Mouse (Mus musculus) myocyte (in vitro differentiated cells): Measurements from ENCODE around the gene Zfp580.

ENCODE experiments used
- CEBPB ChIP-seq: IDR thresholded peaks from 2 replicates; pipeline ENCODE4 v1.6.1; 2011; ENCODE audit warnings: mild to moderate bottlenecking, moderate library complexity; ENCODE audit not compliant: poor library complexity, insufficient read depth, severe bottlenecking
- MAX ChIP-seq: IDR thresholded peaks from one replicate; pipeline ENCODE4 v1.6.1; 2011; ENCODE audit warnings: low read depth, mild to moderate bottlenecking, control low read depth
- POLR2A ChIP-seq: IDR thresholded peaks from one replicate; pipeline ENCODE4 v1.6.1; 2011; ENCODE audit warnings: low read depth, mild to moderate bottlenecking, control low read depth, moderate library complexity; ENCODE audit not compliant: insufficient read length
- POLR2AphosphoS2 ChIP-seq: IDR thresholded peaks from one replicate; pipeline ENCODE4 v1.6.1; 2011; ENCODE audit warnings: low read depth, control low read depth; ENCODE audit not compliant: insufficient read length
- TCF12 ChIP-seq: IDR thresholded peaks from one replicate; pipeline ENCODE4 v1.6.1; 2011; ENCODE audit warnings: mild to moderate bottlenecking, control low read depth; ENCODE audit not compliant: poor library complexity, insufficient read depth, severe bottlenecking
- USF1 ChIP-seq: IDR thresholded peaks from one replicate; pipeline ENCODE4 v1.6.1; 2011; ENCODE audit warnings: low read depth, mild to moderate bottlenecking, control low read depth, moderate library complexity

DNA sequence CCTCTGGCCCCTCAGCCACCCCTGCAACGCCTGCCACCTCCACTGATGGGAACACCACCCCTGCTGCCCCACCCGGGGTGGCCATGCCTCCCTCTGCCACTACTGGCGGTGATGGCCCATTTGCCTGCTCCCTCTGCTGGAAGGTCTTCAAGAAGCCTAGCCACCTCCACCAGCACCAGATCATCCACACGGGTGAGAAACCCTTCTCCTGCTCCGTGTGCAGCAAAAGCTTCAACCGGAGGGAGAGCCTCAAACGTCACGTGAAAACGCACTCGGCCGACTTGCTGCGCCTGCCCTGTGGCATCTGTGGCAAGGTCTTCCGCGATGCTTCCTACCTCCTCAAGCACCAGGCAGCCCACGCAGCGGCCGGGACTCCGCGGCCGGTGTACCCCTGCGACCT, 21.4 kb upstream of the Zfp580 start:
- TF ChIP-seq MAX (no peak), USF1 (no peak), TCF12 (no peak), POLR2AphosphoS2 (no peak), POLR2A (no peak), CEBPB (no peak)
